Mouse (Mus musculus) natural killer cell, adult 2 months (primary cell): ENCODE results near the gene Rasgef1b.

Experiments used
- DNase-seq, 2 experiments: peaks; one replicate each; pipeline ENCODE4 v3.0.0; 2022; ENCODE audit warnings: low spot score in 2 of 2

Rasgef1b gene

DNA sequence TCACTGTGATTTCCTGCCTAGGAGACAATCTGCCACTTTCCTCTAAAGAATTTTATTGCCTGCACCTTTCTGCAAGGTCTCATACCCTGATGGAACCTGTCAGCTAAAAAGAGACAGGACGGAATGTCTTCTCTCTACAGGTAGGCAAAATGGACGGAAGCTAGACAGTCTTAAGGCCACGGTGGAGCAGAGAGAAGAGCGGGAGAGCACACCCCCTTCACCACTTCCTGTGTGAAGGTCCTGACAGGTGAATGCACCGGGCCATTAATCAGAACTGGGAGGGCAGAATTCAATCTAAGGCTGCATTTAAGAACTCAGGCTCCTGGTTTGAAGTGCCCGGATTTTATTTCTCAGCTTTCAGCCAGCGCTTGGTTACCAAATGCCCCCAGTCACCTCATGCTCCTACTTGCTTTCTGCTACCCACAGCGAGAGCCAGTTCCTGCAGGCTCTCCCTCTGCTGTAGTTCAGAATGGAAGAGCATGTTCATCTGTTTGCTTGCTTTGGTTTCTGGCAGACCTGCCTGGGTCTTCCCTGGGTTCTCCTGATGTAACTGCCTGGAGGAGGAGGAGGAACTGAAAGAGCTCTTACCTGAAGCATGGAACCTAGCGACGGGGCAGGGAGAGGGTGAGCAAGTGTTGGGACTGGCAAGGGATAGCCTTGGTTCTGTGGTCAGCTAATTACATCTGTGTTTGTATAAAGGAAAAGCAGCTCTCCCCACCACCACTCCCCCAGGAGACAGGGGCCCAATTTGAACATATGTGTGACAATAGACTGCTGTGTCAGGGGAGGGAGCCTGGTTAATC lies 233.3 kb downstream of the Rasgef1b start:
- peak in 1 of 2 experiments; percentile 21 for DNase-seq

DNA sequence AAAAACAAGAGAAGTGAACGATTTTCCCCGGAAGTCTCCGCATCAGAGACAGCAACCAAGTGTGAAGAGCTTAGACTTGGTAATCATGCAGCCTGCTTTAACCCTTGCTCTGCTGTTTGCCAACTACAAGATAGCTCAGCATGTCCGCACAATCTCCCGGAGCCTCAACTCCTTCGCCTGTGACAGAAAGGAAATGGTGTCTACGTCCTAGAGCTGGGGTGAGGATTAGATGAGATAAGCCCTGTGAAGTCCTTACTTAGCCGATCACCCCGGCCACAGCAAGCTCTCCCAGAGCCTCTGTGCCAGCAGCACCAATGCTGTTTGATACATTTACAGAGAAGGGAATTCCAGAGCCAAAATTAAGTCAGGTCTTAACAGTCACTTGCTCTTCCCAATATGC lies 235.0 kb downstream of the Rasgef1b start:
- DNase-seq, result no peak

DNA sequence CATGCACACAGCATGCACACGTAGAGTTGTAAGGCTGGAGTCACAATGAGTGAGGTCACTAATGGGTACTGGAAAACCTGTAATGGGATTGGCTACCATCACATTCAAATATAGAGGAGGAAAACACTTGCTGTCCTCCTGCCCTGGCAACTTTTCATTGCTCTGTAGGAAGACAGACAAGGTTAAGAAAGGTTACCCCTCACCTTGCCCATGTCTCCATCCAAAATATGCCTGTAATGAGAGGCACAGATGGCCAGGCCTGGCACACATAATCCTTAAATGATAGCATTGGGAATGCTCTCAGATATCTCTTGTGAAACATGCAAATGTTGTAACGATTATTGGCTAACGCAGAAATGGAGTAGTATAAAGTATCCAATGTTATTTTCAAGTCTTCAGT lies 235.8 kb downstream of the Rasgef1b start:
- no peak for DNase-seq

DNA sequence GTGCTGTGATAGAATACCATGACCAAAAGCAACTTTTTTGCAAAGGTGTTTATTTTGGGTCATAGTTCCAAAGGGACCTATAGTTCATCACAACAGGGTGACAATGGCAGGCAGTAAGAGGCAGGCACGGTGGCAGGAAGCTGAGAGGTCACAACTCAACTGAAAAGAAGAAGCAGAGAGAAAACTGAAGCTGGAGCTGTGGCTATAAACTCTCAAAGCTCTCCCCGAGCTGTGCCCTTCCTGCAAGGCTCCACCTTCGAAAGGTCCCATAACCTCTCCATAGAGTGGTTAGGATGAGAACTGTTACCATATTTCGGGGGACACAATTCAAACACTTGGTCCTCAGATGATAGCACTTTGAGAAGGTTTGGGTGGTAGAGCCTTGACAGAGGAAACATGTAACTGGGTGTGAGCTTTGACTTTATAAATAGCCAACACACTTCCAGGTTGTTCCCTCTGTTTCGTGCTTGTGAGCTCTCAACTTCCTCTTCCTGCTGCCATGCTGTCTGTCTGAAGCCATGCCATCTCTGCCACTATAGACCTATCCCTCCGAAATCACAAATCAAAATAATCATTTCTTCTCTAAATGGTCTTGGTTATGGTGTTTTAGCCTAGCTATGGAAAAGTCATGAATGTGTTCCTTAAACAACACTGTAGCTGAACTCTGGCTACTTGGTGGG lies 240.2 kb downstream of the Rasgef1b start:
- no peak for DNase-seq

DNA sequence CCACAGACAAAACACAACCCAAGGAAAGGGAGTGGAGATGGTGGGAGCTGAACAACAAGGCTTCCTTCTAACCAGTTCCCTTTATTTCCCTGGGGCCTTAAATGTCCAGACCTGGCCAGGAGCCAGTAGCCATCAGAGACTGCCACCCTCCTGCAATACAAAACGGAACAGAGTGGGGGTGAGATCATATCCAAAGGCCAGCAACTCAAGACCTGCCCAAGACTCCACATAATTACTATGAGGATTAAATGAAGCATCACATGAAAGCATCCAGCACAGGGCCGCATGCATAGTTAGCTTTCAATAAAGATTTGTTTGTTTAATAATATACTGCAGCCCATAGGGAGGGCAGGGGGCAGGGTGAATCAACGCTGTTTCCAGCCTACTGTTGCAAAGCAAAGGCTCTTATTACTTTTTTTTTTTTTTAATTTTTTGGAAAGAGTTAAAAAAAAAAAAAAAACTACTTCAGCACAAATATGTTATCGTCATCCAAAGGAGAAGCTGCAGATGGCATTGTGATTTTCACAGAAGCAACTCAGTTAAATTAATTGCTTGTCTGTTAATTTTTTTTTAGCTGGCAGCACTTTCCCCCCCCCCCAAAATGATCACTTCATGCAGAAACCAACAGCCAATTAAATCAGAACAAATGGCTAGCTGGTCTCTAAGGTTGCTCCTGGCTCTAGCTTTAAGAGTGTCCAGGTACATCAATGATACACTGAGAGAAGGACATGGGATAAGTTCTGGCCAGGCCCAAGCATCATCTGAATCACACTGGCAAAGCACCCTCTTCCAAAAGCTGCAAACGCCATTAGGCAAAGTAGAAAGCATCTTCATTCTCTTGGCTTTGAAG lies 241.6 kb downstream of the Rasgef1b start:
- no peak for DNase-seq

DNA sequence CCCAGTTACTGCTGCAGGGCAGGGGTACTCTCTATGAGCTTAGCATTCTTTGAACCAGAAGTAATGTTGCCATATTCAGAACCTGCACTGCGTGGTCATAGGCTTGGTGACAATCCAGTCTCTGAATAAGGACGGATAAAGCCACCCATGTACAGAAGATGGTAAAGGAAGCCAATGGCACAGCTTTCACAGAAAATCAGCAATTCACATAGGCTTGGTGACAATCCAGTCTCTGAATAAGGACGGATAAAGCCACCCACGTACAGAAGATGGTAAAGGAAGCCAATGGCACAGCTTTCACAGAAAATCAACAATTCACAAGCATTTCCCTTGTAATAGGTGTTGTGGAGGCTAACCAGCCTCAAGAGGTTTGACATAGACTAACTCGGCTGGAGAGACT lies 245.7 kb downstream of the Rasgef1b start:
- DNase-seq, result no peak

DNA sequence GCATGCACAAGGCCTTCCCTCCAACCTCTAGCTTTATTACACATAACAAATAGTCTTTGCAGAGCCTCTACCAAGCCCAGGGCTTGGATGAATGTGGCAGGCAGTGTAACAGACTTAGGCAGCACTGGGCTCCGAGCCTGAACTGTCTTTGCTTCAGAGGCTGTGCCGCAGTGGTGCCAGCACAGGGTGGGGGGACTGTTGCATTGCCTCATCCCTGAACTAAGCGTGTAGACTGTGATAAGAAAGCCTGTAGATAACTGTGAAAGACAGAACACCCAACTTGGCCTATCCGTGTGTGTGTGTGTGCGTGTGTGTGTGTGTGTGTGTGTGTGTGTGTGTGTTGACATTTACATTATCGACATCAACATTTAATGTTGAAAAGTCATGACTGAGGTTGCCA lies 246.3 kb downstream of the Rasgef1b start:
- no peak for DNase-seq

DNA sequence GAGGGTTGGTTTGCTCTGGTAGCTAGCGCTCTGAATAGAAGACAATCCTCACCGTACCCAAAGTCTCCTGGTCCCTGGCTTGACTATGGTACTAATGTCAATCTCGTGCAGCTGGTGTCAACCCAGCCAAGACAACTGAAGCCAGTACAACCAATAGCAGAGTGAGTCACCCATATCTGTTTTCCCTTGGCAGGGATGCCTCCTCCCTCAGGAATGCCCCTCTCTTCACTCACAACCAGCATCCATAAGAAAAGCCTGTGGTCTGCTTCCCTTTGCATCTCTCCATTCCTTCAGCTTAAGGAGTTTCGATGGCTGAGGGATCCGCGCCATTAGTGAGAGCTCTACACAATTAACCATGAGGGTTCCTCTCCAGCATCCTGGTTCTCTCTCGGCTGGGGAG lies 246.8 kb downstream of the Rasgef1b start:
- no peak for DNase-seq

DNA sequence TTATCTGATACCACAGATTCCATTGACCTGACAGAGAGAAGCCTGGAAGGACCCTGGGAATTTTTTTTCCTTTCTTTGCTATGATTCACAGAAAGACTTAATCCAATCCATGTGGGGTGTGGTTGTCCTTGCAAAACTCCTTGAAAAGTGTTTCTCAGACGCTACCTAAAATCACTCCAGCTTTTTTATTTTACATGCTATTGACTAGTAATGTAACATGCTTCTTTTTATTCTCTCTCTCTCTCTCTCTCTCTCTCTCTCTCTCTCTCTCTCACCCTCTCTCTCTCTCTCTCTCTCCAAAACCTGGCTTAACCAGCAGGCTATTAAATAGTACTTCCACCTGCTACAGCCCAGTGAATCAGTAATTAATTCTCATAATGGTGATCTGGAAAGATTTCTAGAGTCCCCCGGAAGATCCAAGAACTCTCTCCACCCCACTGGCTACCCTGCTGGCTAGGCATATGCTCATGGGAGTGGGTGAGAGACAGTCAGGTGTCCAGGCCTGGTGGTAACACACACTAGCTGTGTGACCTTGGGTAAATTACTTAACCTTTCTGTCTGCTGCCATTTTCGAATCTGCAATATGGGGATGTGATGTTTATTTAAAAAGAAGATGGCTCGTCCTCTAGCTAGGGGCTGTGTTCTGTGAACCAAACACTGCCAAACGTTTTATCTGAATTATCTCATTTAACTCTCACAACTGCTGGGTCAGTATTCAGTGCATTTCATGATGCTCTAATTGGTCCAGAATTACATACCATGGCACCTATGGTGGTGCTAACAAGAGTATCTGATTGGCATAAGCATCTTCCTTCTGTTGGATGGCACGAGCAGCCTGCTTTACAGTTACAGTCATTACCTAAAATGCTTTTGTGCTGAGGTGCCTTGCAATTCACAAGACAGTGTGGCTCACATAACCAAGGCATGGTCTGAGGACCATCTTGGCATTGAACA lies 248.5 kb downstream of the Rasgef1b start:
- no peak for DNase-seq

DNA sequence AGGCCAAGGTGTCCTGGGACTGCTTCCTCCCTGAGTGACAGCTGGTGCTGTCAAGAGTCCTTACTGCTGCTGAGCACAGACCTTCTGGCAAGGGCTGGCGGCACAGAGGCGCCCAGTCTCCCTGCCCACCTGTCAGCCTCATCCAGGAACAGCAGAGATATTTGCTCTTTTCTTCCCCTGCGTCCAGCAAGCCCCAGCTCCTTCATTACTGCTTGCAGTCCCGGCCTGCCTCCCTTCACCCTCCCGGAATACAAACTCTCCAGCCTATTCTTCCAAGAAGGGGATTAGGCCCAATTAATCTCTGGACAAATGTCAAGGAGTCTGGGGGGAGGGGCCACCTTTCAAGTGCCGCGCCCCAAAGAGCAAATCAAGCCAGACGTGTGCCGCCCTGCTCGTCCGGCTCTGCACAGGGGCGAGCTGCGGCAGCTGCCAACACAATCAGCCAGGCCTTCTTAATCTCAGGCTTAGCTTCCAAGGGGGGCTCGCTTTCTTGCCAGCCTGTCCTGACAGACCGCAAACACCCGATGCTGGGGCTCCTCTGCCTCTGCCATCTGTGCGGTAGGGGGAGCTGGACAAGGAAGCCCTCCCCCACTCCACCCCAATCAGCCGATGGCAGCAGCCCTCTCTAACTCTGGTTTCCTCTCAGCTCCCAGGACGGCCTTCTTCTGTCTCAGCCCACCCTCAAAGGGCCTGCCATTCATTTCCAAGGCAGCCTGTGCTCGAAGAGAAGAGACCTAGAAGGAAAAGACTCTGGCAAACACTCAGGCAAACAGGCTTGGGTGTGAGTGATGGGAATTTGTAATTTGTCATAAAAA lies 249.4 kb downstream of the Rasgef1b start:
- DNase-seq, result peak in 1 of 2 experiments; percentile 13

DNA sequence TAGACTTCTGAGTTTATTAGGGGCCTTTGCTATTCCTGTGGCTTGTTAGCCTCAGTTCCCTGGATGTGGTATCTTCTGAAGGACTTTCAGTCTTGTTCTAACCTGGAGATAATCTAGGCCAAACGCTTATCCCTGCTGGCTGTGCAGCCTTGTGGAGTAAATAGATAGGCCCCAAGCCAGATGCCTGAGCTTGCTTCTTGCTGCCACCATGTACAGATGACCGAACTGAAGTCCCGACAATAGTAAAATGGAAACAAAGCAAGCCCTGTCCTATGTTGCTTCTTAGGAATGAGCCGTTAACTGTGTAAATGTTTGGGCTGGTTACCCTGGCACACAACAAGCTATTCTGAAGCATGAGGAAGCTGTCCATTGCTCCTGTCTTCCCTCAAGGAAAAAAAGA lies 250.1 kb downstream of the Rasgef1b start:
- no peak for DNase-seq

DNA sequence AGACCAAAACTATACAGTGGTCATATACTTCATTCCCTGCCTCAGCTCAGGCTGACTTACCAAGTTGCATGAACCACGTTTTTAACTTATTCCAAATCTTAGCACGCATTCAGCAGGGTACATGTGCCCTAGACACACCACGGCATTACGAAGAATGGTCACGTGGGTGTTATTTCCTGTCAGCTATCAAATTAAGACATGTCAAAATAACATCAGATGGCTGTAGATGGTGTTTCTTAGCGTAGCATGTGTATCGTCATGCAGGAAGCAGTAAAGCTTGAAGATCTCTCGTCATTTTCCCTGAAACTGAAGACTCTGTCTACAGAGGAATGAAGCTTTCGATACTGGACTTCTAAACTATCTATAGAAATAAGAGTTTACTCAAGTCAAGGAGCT lies 251.4 kb downstream of the Rasgef1b start:
- DNase-seq, result no peak

DNA sequence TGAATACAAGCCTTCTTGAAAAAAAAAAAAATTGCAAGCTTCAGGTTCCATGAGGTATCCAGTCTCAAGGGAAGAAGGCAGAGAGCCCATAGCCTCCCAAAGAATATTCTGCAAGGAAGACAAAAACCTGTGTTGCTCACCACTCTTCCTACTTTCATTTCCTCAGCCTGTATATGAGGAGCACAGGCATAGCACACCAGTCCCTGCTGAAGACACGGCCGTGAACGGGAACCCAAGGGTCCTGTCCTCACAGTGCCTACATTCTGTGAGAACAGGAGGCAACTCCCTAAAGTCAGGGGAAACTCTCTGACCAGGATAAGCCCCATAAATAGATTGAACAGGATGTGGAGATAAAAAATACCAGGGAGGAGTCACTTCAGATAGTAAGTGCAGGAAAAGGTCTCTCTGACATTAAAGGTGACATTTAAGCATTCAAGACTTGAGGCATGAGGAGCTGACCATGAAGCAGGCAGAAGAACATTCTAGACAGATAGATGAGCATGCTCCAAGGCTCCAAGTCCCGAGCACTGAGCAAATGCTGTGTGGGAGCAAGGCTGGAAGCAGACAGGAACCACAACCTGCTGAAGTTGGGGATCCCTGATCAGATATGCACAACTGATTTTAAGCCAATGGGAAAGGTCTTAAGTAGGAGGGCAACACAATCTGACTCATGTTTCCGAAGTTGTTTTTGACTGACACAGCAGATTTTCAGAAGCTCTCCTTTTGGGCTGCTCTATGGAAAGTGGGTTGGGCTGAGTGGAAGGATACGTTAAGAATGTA lies 252.0 kb downstream of the Rasgef1b start:
- DNase-seq, result no peak

DNA sequence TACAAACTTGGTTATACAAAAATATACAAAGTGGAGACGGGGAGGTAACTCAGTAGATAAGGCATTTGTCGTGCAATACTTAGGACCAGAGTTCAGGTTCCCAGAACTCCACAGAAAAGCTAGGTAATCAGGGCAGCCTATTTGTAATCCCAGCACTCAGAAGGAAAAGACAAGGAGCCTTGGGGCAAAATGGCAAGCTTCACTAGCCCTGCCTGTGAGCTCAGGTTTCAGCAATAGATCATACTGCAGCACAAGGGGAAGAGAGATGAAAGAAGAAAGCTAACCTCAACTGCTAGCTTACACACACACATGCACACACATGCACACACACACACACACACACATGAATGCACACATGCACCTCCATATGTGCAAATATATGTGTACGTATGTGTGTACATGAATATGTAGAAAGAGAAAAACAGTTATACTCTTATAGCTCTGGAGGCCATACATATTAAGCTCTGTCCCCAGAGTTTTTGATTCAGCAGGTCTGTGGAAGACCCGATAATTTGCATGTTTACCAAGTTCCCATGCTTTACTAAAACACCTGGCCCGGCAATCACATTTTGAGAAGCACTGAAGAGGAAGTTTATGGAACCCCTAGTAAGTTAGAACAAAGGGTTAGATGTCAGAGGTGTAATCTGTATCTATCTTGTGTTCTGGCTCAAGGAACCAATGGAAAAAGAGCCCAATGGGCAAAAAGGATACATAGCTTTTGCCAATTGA lies 256.1 kb downstream of the Rasgef1b start:
- DNase-seq, result no peak

DNA sequence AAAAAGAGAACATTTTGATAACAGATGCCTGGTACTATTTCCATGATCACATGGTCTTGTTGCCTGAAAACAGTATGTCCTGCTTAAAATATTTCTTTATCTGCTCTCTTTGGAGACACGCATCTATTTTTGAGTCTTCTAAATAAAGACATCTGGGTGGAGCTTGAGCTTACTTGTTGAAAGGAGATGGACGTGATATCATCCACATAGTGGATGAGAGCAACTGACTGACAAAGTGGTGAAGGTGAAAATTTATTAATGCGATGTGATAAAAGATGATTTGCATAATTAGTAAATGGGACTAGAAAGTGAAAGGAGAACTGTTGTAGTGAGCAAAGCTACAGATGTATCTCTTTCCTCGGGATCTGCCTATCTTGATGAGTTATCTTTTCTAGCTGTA lies 257.1 kb downstream of the Rasgef1b start:
- no peak for DNase-seq

DNA sequence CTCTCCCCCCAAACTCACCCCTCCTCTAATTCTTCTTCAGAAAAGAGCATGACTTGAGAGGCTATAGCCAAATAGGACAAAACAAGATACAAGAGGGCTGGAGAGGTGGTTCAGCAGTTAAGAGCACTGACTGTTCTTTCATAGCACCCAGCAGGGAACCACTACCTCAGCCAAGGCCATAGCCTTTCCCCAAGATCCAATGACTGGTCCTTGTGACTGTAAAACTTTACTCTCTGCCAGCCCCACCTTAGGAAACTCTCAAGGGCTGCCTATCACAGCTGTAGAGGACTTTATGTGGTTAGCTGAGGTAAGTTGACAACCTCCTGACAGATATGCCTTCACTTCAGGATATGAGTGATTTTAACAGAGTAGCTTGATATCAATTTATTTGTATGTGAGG lies 258.3 kb downstream of the Rasgef1b start:
- no peak for DNase-seq

DNA sequence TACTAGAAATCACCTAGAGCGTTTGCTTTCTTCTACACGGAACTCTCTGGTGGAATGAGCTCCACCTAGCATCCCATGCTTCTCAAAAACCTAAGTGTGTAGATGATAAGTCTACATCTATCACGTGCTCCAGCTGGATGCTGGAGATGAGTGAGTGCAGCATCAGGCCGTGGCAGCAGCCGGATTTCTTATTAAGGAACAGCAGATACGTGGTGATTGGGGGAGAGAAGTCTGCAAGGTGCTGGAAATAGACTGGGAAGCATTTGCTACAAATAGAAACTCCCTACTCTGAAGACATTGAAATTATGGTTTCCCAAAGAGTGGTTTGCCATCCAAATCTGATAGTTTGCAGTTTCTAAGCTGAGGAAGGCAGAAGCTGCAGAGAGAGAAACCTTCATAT lies 269.9 kb downstream of the Rasgef1b start:
- no peak for DNase-seq

DNA sequence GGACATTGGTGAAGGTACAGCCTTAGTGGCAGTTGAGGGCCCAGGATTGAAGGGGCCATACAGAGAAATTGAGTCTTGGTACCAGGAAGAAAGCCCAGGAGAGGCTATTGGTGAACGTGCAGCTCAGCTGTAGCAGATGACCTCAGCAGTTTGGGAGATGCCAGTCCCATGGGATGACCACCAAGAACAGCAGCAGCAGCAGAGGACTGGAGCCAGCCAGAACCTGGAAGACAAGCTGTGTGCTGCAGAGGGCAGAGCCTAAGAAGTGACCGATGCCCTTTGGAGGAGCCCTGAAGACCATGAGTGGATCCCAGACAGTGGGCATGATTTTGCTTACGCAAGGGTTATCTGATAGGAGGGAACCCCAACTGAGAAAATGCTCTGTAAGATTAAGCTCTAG lies 271.6 kb downstream of the Rasgef1b start:
- DNase-seq, result no peak

DNA sequence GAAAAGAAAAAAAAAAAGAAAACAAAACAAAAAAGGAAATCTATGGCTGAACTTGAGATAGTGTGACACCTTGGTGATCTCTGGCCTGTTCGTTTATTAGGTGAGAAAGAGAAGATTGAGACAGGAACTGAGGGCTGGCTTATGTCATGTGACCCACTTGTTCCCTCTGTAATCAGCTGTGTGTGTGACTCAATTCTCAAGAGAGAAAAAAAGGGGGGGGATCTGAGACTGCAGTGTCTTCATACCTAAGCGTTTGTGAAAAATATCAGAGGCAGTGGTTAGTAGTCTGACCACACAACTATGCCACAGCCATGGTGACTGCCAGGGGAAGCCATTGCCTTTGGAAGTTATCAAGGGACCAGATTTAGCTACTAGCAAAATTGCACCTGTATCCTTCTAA lies 276.9 kb downstream of the Rasgef1b start:
- peak in 1 of 2 experiments; percentile 23 for DNase-seq
